Mouse (Mus musculus) testis, adult 2 months (tissue): ENCODE results near the gene Tdrd5.

Source experiments
- CTCF ChIP-seq: fragments of 200-500 bp; IDR thresholded peaks from 2 replicates; pipeline ENCODE4 v1.5.1; 2012; ENCODE audit warnings: low read depth, mild to moderate bottlenecking, inconsistent platforms, low read length, moderate library complexity; ENCODE audit not compliant: control insufficient read depth, insufficient read depth, insufficient replicate concordance
- POLR2A ChIP-seq: fragments of 200-500 bp; IDR thresholded peaks from 2 replicates; pipeline ENCODE4 v1.6.1; 2012; ENCODE audit warnings: low read depth, mild to moderate bottlenecking, inconsistent platforms, low read length, moderate library complexity; ENCODE audit not compliant: control insufficient read depth

DNA sequence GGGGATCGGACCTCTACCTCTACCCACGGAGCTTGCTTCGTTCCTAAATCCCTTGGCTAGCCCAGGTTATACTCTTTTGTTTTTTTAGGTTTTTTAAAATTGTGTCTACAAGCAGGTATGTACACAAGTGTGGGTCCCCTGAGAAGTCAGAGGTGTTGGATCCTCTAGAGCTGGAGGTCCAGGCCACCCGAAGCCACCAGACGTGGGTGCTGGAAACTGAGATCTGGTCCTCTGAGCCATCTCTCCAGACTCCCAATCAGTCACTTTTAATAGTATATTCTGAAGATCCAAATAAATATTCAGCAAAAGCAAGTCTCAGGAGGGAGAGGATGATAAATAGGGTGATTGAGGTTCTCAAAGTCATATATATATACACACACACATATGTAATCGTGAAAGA lies 13.4 kb downstream of the Tdrd5 start:
- TF ChIP-seq CTCF (no peak), POLR2A (no peak)
